Mouse (Mus musculus) cortical plate, adult 2 months (tissue): ENCODE measurements at regions not wholly inside any gene's neighbourhood (a gene's known extent, or its start where the extent isn't known, plus 50 kb on each side); places are given as distances from the start of the nearest gene placed in this dataset.

Source experiments
- H3K27ac ChIP-seq: fragments of 200-500 bp; 2 replicates; pipeline ENCODE4 v1.5.1; 2012; ENCODE audit warnings: low read length, control low read depth, inconsistent platforms; ENCODE audit not compliant: insufficient read depth
- H3K4me1 ChIP-seq: fragments of 200-500 bp; 2 replicates; pipeline ENCODE4 v1.6.1; 2011; ENCODE audit warnings: low read length; ENCODE audit not compliant: control insufficient read depth, insufficient read depth
- H3K4me3 ChIP-seq: fragments of 200-500 bp; 2 replicates; pipeline ENCODE4 v1.5.1; 2011; ENCODE audit warnings: mild to moderate bottlenecking, low read length, control low read depth; ENCODE audit not compliant: insufficient read depth
- CTCF ChIP-seq: fragments of 200-500 bp; IDR thresholded peaks from 2 replicates; pipeline ENCODE4 v1.5.1; 2011; ENCODE audit warnings: mild to moderate bottlenecking, control low read depth, low read length; ENCODE audit not compliant: insufficient read depth; ENCODE audit errors: extremely low read depth
- POLR2A ChIP-seq: fragments of 200-500 bp; IDR thresholded peaks from 2 replicates; pipeline ENCODE4 v1.6.1; 2011; ENCODE audit warnings: mild to moderate bottlenecking, low read length, control low read depth; ENCODE audit not compliant: insufficient read depth; ENCODE audit errors: extremely low read depth

GRCm38 (mm10) chr14:78375746-78376495, 68.1 kb upstream of the Tnfsf11 start:
- Histone ChIP-seq H3K4me1 (no peaks in the 10 kb centered on the region), H3K27ac (no peak overlapping the region), H3K4me3 (no peak overlapping the region)
- TF ChIP-seq POLR2A, result no peak
- no peak for TF ChIP-seq CTCF

DNA sequence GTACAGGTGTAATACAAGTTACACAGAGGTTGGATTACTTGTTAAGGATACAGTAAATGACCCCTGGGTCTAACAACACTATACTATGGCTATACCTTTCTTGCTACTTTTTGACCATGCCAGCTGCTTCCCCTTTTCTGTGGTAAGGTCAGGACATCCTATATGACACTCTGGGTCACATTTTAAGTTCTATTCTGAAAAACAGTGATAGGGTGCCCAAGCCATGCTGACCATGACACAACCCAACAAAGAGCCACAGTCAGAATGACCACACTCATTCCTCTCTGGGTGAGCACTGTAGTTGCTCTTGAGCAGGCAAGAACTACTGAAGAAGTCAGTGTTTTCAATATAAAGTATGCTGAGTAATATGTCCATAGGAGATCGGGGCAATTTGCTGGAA, 64.3 kb upstream of the Tnfsf11 start:
- no peak overlapping the region for H3K4me3 ChIP-seq
- no peak for TF ChIP-seq POLR2A
- TF ChIP-seq CTCF, result no peak

DNA sequence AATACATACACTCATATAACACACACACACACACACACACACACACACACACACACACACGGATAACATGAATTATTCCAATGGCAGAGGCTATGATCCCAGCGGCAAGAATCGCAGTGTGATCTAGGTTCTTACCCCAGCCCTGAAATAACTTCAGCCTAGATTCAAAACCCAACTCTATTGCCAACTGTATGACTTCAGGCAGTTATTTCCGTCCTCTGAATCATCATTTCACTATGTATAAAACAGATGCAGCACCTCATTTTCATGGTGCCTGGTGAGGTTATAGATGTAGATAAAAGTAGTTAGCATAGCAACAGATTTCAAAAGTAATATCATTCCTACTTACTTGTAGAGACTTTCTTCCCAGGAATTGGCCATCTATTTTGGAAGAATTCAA, 61.0 kb upstream of the Tnfsf11 start:
- no peak for TF ChIP-seq CTCF
- no peak for TF ChIP-seq POLR2A
- Histone ChIP-seq H3K4me3 (no peak overlapping the region), H3K4me1 (peaks cover 1% of the 10 kb centered on the region; the same call in 1 of the 2 replicates), H3K27ac (no peak overlapping the region)

More for the DNA sequence above, 64.3 kb upstream of the Tnfsf11 start:
- H3K4me1 ChIP-seq, result peaks cover 1% of the 10 kb centered on the region; the same call in 1 of the 2 replicates
- H3K27ac ChIP-seq, result no peak overlapping the region

GRCm38 (mm10) chr14:78364822-78365221, 57.0 kb upstream of the Tnfsf11 start:
- no peak for TF ChIP-seq POLR2A
- no peak for TF ChIP-seq CTCF
- H3K27ac ChIP-seq, result no peak overlapping the region
- H3K4me3 ChIP-seq, result no peak overlapping the region
- peaks cover 1% of the 10 kb centered on the region; the same call in 1 of the 2 replicates for H3K4me1 ChIP-seq

DNA sequence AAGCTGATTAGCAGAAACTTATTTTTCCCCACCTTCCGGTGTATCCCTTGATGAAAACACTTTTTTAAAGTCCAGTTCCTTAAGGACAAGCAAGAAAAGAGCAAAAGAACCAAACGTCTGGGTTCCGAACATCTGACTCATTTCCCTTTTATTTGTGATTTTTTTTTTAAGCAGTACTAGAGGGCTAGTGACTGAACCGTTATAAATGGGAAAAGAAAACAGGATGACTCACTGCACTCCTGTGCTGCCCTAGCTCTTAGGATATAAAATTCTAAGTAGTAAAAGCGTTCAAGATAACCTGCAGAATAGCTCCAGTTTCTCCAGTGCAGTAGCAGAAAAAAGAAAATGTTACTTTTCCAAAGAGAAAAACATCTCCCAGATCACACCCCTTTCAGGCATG, 55.3 kb upstream of the Tnfsf11 start:
- Histone ChIP-seq H3K4me3 (no peak overlapping the region), H3K27ac (no peak overlapping the region), H3K4me1 (no peaks in the 10 kb centered on the region)
- TF ChIP-seq POLR2A (no peak), CTCF (no peak)
